Mouse (Mus musculus) cerebellum, adult 2 months (tissue): ENCODE data around the gene Rasal2.

Experiments
- CTCF ChIP-seq: fragments of 200-500 bp; IDR thresholded peaks from 2 replicates; pipeline ENCODE4 v1.5.1; 2011; ENCODE audit warnings: low read depth, mild to moderate bottlenecking, control low read depth, low read length, moderate library complexity, borderline replicate concordance; ENCODE audit not compliant: insufficient read depth
- POLR2A ChIP-seq: fragments of 200-500 bp; IDR thresholded peaks from 2 replicates; pipeline ENCODE4 v1.6.1; 2011; ENCODE audit warnings: low read length, control low read depth, borderline replicate concordance; ENCODE audit not compliant: insufficient read depth

GRCm38 (mm10) chr1:157297137-157297536 lies 115.3 kb downstream of the Rasal2 start:
- TF ChIP-seq CTCF (no peak), POLR2A (no peak)
